ENCODE assay signal across 15 mouse cellular contexts in the genomic region with DNA sequence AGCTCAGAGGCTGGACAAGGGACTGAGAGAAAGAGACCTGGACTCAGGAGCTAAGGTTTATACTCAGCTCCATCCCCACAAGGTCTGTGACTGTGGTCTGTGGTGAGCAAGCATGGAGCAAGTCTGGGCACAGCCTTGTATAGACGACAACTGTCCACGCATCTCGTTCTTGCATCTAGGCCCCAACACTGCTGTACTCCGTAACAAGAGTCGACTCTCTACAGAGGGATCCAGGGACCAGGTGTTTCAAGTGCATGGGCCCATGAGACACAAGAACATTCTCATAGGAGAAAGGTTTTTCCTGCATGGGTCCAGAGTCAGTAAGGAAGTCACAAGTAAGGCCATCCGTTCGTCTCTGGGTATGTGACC.
"Had no signal": no experiment of that assay in that cellular context is flagged by ENCODE, and none has a peak within 500 bp of the region (broad histone marks: within the 10 kb centered on the region; RNA-seq: fewer than 3 reads in every experiment).

No protein-coding gene starts in this region.

- H3K9me3 ChIP-seq: limb, embryonic 15.5 days; liver, embryonic 13.5 days; midbrain, embryonic 13.5 days; neural tube, embryonic 15.5 days; stomach, embryonic 15.5 days had no signal

- H3K9ac ChIP-seq: limb, embryonic 15.5 days; liver, embryonic 13.5 days; midbrain, embryonic 13.5 days; neural tube, embryonic 15.5 days; stomach, embryonic 15.5 days had no signal

- DNase-seq: kidney, adult 8-10 months; kidney, postnatal 36 days; layer of hippocampus, adult 9-11 months; layer of hippocampus, postnatal 36 days; liver, embryonic 13.5 days; lung, adult 18-20 months; right cerebral cortex, adult 18-20 months; right cerebral cortex, postnatal 25 days; thymus, adult 2 months; thymus, postnatal 36 days had no signal

- H3K4me2 ChIP-seq: limb, embryonic 15.5 days; liver, embryonic 13.5 days; midbrain, embryonic 13.5 days; neural tube, embryonic 15.5 days; stomach, embryonic 15.5 days had no signal

- ATAC-seq: midbrain, embryonic 13.5 days had no signal

- H3K4me3 ChIP-seq: limb, embryonic 15.5 days; liver, embryonic 13.5 days; midbrain, embryonic 13.5 days; neural tube, embryonic 15.5 days; stomach, embryonic 15.5 days had no signal

- H3K27me3 ChIP-seq: limb, embryonic 15.5 days; liver, embryonic 13.5 days; midbrain, embryonic 13.5 days; neural tube, embryonic 15.5 days; stomach, embryonic 15.5 days had no signal

- H3K27ac ChIP-seq: kidney, postnatal 0 days; limb, embryonic 15.5 days; liver, embryonic 13.5 days; midbrain, embryonic 13.5 days; neural tube, embryonic 15.5 days; stomach, embryonic 15.5 days had no signal

- H3K36me3 ChIP-seq: liver, embryonic 13.5 days; midbrain, embryonic 13.5 days; neural tube, embryonic 15.5 days; stomach, embryonic 15.5 days had no signal
